Mouse (Mus musculus) erythroblast, embryonic 14.5 days (primary cell): ENCODE results near the gene Ttc1.

Experiments used
- GATA1 ChIP-seq: IDR thresholded peaks from 2 replicates; pipeline ENCODE4 v1.6.1; 2012; ENCODE audit warnings: low read length, inconsistent platforms, mixed read lengths
- TAL1 ChIP-seq: IDR thresholded peaks from 3 replicates; pipeline ENCODE4 v1.6.1; 2012; ENCODE audit warnings: low read length, inconsistent platforms, mixed read lengths

GRCm38 (mm10) chr11:43727796-43728195, 20.0 kb downstream of the Ttc1 start:
- TF ChIP-seq GATA1: no peak
- no peak for TF ChIP-seq TAL1
